Mouse (Mus musculus) midbrain, postnatal 0 days (tissue): Measurements from ENCODE around the gene Trip12. TPM values are rescaled to one million over a fixed set of nuclear protein-coding genes. Genes with fewer than 3 reads are reported as not detected.

Experiments
- ATAC-seq: fragments of 200-750 bp; cut with Nextera tagmentation; 2 replicates; pipeline ENCODE4 v1.8.0; 2017; ENCODE audit warnings: moderate number of reproducible peaks, mild to moderate bottlenecking, moderate TSS enrichment, moderate library complexity; ENCODE audit not compliant: low FRiP score
- DNase-seq: peaks from one replicate; pipeline ENCODE4 v3.0.0-alpha.2; 2015; ENCODE audit warnings: low spot score
- H3K27ac ChIP-seq: fragments of 300-500 bp; sonication (generic); 2 replicates; pipeline ENCODE4 v1.5.1; 2014; ENCODE audit warnings: low read depth, mild to moderate bottlenecking, low read length, mixed read lengths
- H3K27me3 ChIP-seq: fragments of 300-500 bp; sonication (generic); 2 replicates; pipeline ENCODE4 v1.6.1; 2014; ENCODE audit warnings: low read length, control low read depth, mixed read lengths; ENCODE audit not compliant: insufficient read depth
- H3K36me3 ChIP-seq: fragments of 300-500 bp; sonication (generic); 2 replicates; pipeline ENCODE4 v1.6.1; 2014; ENCODE audit warnings: low read length, control low read depth, mixed read lengths; ENCODE audit not compliant: insufficient read depth
- H3K4me1 ChIP-seq: fragments of 300-500 bp; sonication (generic); 2 replicates; pipeline ENCODE4 v1.6.1; 2014; ENCODE audit warnings: mild to moderate bottlenecking, control low read depth, antibody characterized with exemption, low read length, mixed read lengths; ENCODE audit not compliant: insufficient read depth
- H3K4me2 ChIP-seq: fragments of 300-500 bp; sonication (generic); 2 replicates; pipeline ENCODE4 v1.6.1; 2014; ENCODE audit warnings: low read depth, mild to moderate bottlenecking, low read length, mixed read lengths; ENCODE audit not compliant: poor library complexity, severe bottlenecking
- H3K4me3 ChIP-seq: fragments of 300-500 bp; sonication (generic); 2 replicates; pipeline ENCODE4 v1.5.1; 2014; ENCODE audit warnings: low read depth, mild to moderate bottlenecking, low read length, moderate library complexity
- H3K9ac ChIP-seq: fragments of 300-500 bp; sonication (generic); replicated peaks from 2 replicates; pipeline ENCODE4 v1.6.1; 2014; ENCODE audit warnings: mild to moderate bottlenecking, low read length, moderate library complexity, mixed read lengths; ENCODE audit not compliant: poor library complexity, severe bottlenecking
- H3K9me3 ChIP-seq: fragments of 300-500 bp; sonication (generic); 2 replicates; pipeline ENCODE4 v1.6.1; 2016; ENCODE audit warnings: low read length, control low read depth
- CTCF ChIP-seq: IDR thresholded peaks from 2 replicates; pipeline ENCODE4 v1.5.1; 2016; ENCODE audit warnings: antibody characterized with exemption, mild to moderate bottlenecking
- WGBS: fragments of 180-500 bp; shearing (Covaris S2); extraction: QIAGEN DNeasy Blood & Tissue Kit; methylation state at CpG from one replicate; pipeline ENCODE4 v1.1.7; 2014; 5-methylcytosine and 5-hydroxymethylcytosine counted together
- polyA plus RNA-seq: library from polyadenylated mRNA; unstranded; fragments of >200 nt; fragmentation: Nextera tagmentation; extraction: Ambion mirVana; gene quantifications from 2 replicates; pipeline ENCODE4 v1.2.1, GENCODE M21; 2015
- total RNA-seq: library from RNA; depleted of rRNA; stranded (reverse); fragments of >200 nt; gene quantifications from 2 replicates; pipeline ENCODE4 v1.2.3, GENCODE M21; 2014

Gene Trip12
- total and polyA plus RNA-seq, 2 experiments from 2014 or later: 37.1 to 120 TPM

DNA sequence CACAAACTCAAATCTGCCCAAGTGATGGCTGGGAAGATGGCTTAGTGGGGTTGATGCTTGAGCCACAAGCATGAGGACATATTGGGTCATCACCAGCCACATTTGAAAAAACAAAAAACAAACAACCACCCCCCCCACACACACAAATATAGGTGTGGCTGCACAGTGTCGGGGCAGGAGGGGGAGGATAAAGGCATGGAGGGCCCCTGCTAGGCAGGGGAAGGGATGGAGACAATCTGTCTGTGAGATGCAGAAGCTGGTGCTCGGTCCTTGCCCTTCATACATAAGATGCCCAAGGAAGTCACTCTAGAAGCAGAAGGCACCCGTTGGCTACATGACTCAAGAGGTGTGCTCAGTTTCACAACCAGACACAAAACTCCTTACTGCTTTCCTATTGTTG is 118.4 kb downstream of the Trip12 start:
- Histone ChIP-seq H3K27ac (no peak overlapping the region), H3K4me1 (no peaks in the 10 kb centered on the region), H3K9ac (no peak overlapping the region), H3K4me2 (no peak overlapping the region), H3K36me3 (peaks cover 22% of the 10 kb centered on the region), H3K27me3 (no peaks in the 10 kb centered on the region), H3K4me3 (no peak overlapping the region), H3K9me3 (no peaks in the 10 kb centered on the region)
- peak; percentile 23; the same call in 1 of the 2 replicates for ATAC-seq
- DNase-seq: no peak
- WGBS: 86% methylated on average over 3 of the region's 3 CpGs
- TF ChIP-seq CTCF: no peak

DNA sequence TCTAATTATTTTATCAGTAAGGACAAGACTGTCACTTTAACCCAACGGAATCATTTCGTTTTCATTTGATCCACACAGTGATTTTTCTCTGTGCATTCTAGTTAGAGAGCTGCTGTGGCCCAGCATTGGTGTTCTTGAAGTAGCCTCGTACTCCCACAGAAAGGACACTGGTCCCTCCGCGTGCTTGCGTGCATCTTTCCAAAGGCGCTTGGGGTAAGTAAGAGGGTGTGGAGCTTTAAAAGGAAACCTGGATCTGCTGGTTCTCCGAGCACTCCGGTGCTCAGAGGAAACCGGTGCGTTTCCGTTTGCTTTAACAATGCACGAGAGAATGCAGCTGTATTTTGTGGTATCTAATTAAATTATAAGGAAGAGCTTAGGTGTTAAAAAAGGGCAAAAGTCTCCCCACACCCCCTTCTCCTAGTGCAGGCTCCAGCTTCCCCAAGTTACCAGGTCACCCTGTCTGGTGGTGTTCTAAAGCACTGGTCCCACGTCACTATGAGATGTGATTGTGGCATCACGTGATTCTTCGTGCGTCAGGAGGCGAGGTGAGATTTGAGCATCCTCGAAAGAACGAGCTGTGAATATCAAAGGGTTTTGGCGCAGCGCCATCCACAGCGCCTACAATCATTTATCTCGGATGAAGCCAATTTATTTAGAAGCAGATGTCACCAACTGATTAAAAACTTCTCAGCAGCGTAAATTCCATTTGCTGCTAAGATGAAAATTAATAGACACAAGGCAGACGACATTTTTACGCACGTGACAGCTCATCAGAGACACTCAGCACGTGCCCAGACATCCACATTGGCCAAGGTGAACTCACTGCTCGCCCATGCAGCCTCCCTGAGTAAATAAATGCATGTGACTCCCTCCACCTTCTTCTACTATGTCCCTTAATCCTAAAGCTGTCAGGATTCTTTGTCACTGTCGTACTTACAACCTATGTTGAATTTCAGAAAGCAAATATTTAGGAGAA is 130.2 kb downstream of the Trip12 start:
- Histone ChIP-seq H3K36me3 (no peaks in the 10 kb centered on the region), H3K4me1 (no peaks in the 10 kb centered on the region), H3K27me3 (no peaks in the 10 kb centered on the region), H3K4me2 (peak overlapping the region; percentile 59), H3K9ac (peak overlapping the region; percentile 70), H3K27ac (peak overlapping the region; percentile 87), H3K9me3 (no peaks in the 10 kb centered on the region), H3K4me3 (peak overlapping the region; percentile 38)
- ATAC-seq (peak; percentile 93), DNase-seq (peak; percentile 91)
- WGBS: 12% methylated on average over 31 of the region's 31 CpGs
- TF ChIP-seq CTCF: no peak

DNA sequence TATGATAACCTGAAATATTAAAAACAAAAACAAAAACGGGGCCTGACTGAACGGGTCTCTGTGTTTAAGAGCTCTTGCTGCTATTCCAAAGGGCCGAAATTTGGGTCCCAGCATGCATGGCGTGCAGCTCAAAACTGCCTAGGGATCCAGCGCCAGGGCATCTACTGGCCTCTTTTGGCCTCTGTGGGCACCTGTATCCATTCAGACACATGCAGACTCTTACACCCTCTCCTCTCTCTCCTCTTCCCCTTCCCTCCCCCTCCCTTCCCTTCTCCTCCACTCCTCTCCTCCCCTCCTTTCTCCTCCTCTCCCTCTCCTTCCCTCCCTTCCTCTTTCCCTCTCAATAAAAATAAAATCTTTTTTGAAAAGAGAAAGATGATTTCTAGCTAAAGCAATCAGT is 130.9 kb downstream of the Trip12 start:
- DNase-seq: peak; percentile 56
- Histone ChIP-seq H3K27ac (peak overlapping the region; percentile 87), H3K4me1 (no peaks in the 10 kb centered on the region), H3K27me3 (no peaks in the 10 kb centered on the region), H3K36me3 (no peaks in the 10 kb centered on the region), H3K4me2 (peak overlapping the region; percentile 59), H3K9ac (peak overlapping the region; percentile 70), H3K4me3 (peak overlapping the region; percentile 38), H3K9me3 (no peaks in the 10 kb centered on the region)
- no peak for TF ChIP-seq CTCF
- 16% methylated on average over 5 of the region's 5 CpGs for WGBS
- peak; percentile 75 for ATAC-seq

- ATAC-seq (no peak), DNase-seq (no peak)
- no peak for TF ChIP-seq CTCF
- no peak overlapping the region for H3K4me3 ChIP-seq
- no peaks in the 10 kb centered on the region for H3K4me1 ChIP-seq
- H3K4me2 ChIP-seq: no peak overlapping the region
- WGBS: 96% methylated on average over 6 of the region's 6 CpGs
- H3K9ac ChIP-seq: no peak overlapping the region
- no peaks in the 10 kb centered on the region for H3K9me3 ChIP-seq
- H3K27me3 ChIP-seq: no peaks in the 10 kb centered on the region
- no peak overlapping the region for H3K27ac ChIP-seq
- H3K36me3 ChIP-seq: no peaks in the 10 kb centered on the region
Observed at GRCm38 (mm10) chr1:84700254-84700653, 140.1 kb downstream of the Trip12 start.

- no peak overlapping the region for H3K4me2 ChIP-seq
- no peaks in the 10 kb centered on the region for H3K36me3 ChIP-seq
- no peak overlapping the region for H3K9ac ChIP-seq
- H3K4me3 ChIP-seq: no peak overlapping the region
- peak; percentile 86 for TF ChIP-seq CTCF
- no peaks in the 10 kb centered on the region for H3K9me3 ChIP-seq
- no peaks in the 10 kb centered on the region for H3K27me3 ChIP-seq
- ATAC-seq (no peak), DNase-seq (peak; percentile 90)
- H3K4me1 ChIP-seq: peaks cover 9% of the 10 kb centered on the region
- H3K27ac ChIP-seq: no peak overlapping the region
- WGBS: 0% methylated on average over 2 of the region's 2 CpGs
Observed at GRCm38 (mm10) chr1:84697136-84697535, 143.2 kb downstream of the Trip12 start.
